Mouse (Mus musculus): ENCODE measurements around the gene Ltbp1. TPM values are rescaled to one million over a fixed set of nuclear protein-coding genes. Genes with fewer than 3 reads are reported as not detected.

Ltbp1 gene
- polyA plus RNA-seq, 1 experiment = 27.7 TPM

GRCm38 (mm10) chr17:75434871-75435270 is 429.5 kb downstream of the Ltbp1 start:
- TF ChIP-seq CTCF (IDR thresholded peaks at IDR 0.05; ENCODE audit: insufficient read depth, low read length) = no peak
- TF ChIP-seq POLR2A (IDR thresholded peaks at IDR 0.05; ENCODE audit: borderline replicate concordance, extremely low read depth, low read depth, low read length) = no peak
- Histone ChIP-seq H3K4me3 (replicated peaks; ENCODE audit: extremely low read depth, low read depth, low read length) (no peak overlapping the region), H3K4me1 (ENCODE audit: control insufficient read depth, insufficient read depth, low read length) (no peaks in the 10 kb centered on the region; the same call in 1 of the 2 replicates)
- 55% methylated on average over 3 of the region's 3 CpGs for WGBS
- DNase-seq = no peak

GRCm38 (mm10) chr17:75435599-75435998 is 430.2 kb downstream of the Ltbp1 start, which contains the start of gene Rasgrp3:
Gene Rasgrp3, plus strand, starts transcription at chr17:75435896.
- Histone ChIP-seq H3K4me1 (ENCODE audit: control insufficient read depth, insufficient read depth, low read length) (no peaks in the 10 kb centered on the region; the same call in 1 of the 2 replicates), H3K4me3 (replicated peaks; ENCODE audit: extremely low read depth, low read depth, low read length) (peak within 1 kb of the TSS; percentile 75)
- DNase-seq = no peak
- 35% methylated on average over 6 of the region's 6 CpGs for WGBS
- TF ChIP-seq POLR2A (IDR thresholded peaks at IDR 0.05; ENCODE audit: borderline replicate concordance, extremely low read depth, low read depth, low read length) (no peak), CTCF (IDR thresholded peaks at IDR 0.05; ENCODE audit: insufficient read depth, low read length) (no peak)

GRCm38 (mm10) chr17:75436095-75436494 is 430.7 kb downstream of the Ltbp1 start:
- WGBS = 39% methylated on average over 8 of the region's 8 CpGs
- Histone ChIP-seq H3K4me1 (ENCODE audit: control insufficient read depth, insufficient read depth, low read length) (peaks cover 1% of the 10 kb centered on the region), H3K4me3 (replicated peaks; ENCODE audit: extremely low read depth, low read depth, low read length) (peak overlapping the region; percentile 75)
- TF ChIP-seq CTCF (IDR thresholded peaks at IDR 0.05; ENCODE audit: insufficient read depth, low read length) (no peak), POLR2A (IDR thresholded peaks at IDR 0.05; ENCODE audit: borderline replicate concordance, extremely low read depth, low read depth, low read length) (no peak)
- DNase-seq = no peak

GRCm38 (mm10) chr17:75436819-75437218 is 431.5 kb downstream of the Ltbp1 start:
- 36% methylated on average over 6 of the region's 6 CpGs for WGBS
- TF ChIP-seq CTCF (IDR thresholded peaks at IDR 0.05; ENCODE audit: insufficient read depth, low read length) (no peak), POLR2A (IDR thresholded peaks at IDR 0.05; ENCODE audit: borderline replicate concordance, extremely low read depth, low read depth, low read length) (no peak)
- no peak for DNase-seq
- peak overlapping the region; percentile 75 for H3K4me3 ChIP-seq (replicated peaks; ENCODE audit: extremely low read depth, low read depth, low read length)
- peaks cover 4% of the 10 kb centered on the region for H3K4me1 ChIP-seq (ENCODE audit: control insufficient read depth, insufficient read depth, low read length)

GRCm38 (mm10) chr17:75437239-75437750 is 431.9 kb downstream of the Ltbp1 start:
- H3K4me3 ChIP-seq (replicated peaks; ENCODE audit: extremely low read depth, low read depth, low read length) = peak overlapping the region; percentile 75
- peaks cover 6% of the 10 kb centered on the region for H3K4me1 ChIP-seq (ENCODE audit: control insufficient read depth, insufficient read depth, low read length)
- no peak for DNase-seq
- 39% methylated on average over 11 of the region's 11 CpGs for WGBS
- no peak for TF ChIP-seq CTCF (IDR thresholded peaks at IDR 0.05; ENCODE audit: insufficient read depth, low read length)
- TF ChIP-seq POLR2A (IDR thresholded peaks at IDR 0.05; ENCODE audit: borderline replicate concordance, extremely low read depth, low read depth, low read length) = no peak

- peak overlapping the region; percentile 46 for H3K4me3 ChIP-seq (replicated peaks; ENCODE audit: extremely low read depth, low read depth, low read length)
- TF ChIP-seq POLR2A (IDR thresholded peaks at IDR 0.05; ENCODE audit: borderline replicate concordance, extremely low read depth, low read depth, low read length) (no peak), CTCF (IDR thresholded peaks at IDR 0.05; ENCODE audit: insufficient read depth, low read length) (no peak)
- 33% methylated on average over 5 of the region's 5 CpGs for WGBS
- H3K4me1 ChIP-seq (ENCODE audit: control insufficient read depth, insufficient read depth, low read length) = peaks cover 6% of the 10 kb centered on the region
- no peak for DNase-seq
These were observed 432.8 kb downstream of the Ltbp1 start for GRCm38 (mm10) chr17:75438162-75438561.

GRCm38 (mm10) chr17:75439062-75439461 is 433.7 kb downstream of the Ltbp1 start:
- Histone ChIP-seq H3K4me1 (ENCODE audit: control insufficient read depth, insufficient read depth, low read length) (peaks cover 6% of the 10 kb centered on the region), H3K4me3 (replicated peaks; ENCODE audit: extremely low read depth, low read depth, low read length) (no peak overlapping the region)
- TF ChIP-seq POLR2A (IDR thresholded peaks at IDR 0.05; ENCODE audit: borderline replicate concordance, extremely low read depth, low read depth, low read length) (no peak), CTCF (IDR thresholded peaks at IDR 0.05; ENCODE audit: insufficient read depth, low read length) (no peak)
- DNase-seq = no peak
- WGBS = 60% methylated on average over 14 of the region's 14 CpGs

GRCm38 (mm10) chr17:75440619-75441018 is 435.3 kb downstream of the Ltbp1 start:
- DNase-seq = no peak
- 45% methylated on average over 7 of the region's 7 CpGs for WGBS
- H3K4me3 ChIP-seq (replicated peaks; ENCODE audit: extremely low read depth, low read depth, low read length) = no peak overlapping the region
- TF ChIP-seq CTCF (IDR thresholded peaks at IDR 0.05; ENCODE audit: insufficient read depth, low read length) = no peak
- no peak for TF ChIP-seq POLR2A (IDR thresholded peaks at IDR 0.05; ENCODE audit: borderline replicate concordance, extremely low read depth, low read depth, low read length)
- H3K4me1 ChIP-seq (ENCODE audit: control insufficient read depth, insufficient read depth, low read length) = peaks cover 6% of the 10 kb centered on the region

GRCm38 (mm10) chr17:75441260-75441830 is 436.0 kb downstream of the Ltbp1 start:
- Histone ChIP-seq H3K4me1 (ENCODE audit: control insufficient read depth, insufficient read depth, low read length) (peaks cover 6% of the 10 kb centered on the region), H3K4me3 (replicated peaks; ENCODE audit: extremely low read depth, low read depth, low read length) (no peak overlapping the region)
- no peak for DNase-seq
- TF ChIP-seq CTCF (IDR thresholded peaks at IDR 0.05; ENCODE audit: insufficient read depth, low read length) (no peak), POLR2A (IDR thresholded peaks at IDR 0.05; ENCODE audit: borderline replicate concordance, extremely low read depth, low read depth, low read length) (no peak)
- 52% methylated on average over 5 of the region's 5 CpGs for WGBS
